Mouse (Mus musculus): ENCODE measurements around the gene Kcnh6.
A peak's percentile ranks its signal among the peaks of the same experiment; 100 is the strongest.

Gene Kcnh6

GRCm38 (mm10) chr11:106063756-106064155 is 55.8 kb downstream of the Kcnh6 start:
- DNase-seq (ENCODE audit: low spot score in 2 of 2) = no peak

- DNase-seq (ENCODE audit: low spot score in 2 of 2) = no peak
Observed at GRCm38 (mm10) chr11:106065073-106065922, 57.4 kb downstream of the Kcnh6 start.

DNA sequence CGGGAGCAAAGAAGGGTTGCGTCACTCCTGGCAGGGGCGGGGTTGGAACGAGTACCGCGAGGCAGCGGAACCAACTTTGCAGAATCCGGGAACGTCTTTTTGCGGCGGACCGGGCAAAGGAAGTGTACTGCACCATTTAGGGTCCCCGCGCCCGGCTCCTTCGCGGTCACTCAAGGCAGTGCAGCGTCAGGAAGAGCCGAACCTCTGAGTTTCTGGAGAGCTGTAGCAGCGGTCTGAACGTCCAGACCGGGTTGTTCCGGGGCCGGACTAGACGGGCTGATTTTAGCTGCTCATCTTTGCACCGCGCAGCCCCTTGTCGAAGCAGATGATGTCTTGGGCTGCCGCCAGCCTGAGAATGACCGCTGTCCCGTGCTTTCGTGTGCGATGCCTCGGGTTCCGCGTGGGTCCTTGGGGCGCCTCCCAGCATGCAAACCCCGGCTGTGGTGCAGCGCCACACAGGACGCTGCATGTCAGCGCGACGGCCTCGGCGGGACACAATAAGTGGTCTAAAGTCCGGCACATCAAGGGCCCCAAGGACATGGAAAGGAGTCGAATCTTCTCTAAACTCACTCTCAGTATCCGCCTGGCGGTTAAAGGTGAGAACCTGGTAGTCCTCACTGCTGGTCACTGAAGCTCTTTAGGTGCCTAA is 58.1 kb downstream of the Kcnh6 start, which contains the start of gene Taco1:
TSS of gene Taco1 (plus strand) at position 139 of the 649 bp plus-strand sequence.
- peak; percentile 83 to 90 for DNase-seq (ENCODE audit: low spot score in 2 of 2)

DNA sequence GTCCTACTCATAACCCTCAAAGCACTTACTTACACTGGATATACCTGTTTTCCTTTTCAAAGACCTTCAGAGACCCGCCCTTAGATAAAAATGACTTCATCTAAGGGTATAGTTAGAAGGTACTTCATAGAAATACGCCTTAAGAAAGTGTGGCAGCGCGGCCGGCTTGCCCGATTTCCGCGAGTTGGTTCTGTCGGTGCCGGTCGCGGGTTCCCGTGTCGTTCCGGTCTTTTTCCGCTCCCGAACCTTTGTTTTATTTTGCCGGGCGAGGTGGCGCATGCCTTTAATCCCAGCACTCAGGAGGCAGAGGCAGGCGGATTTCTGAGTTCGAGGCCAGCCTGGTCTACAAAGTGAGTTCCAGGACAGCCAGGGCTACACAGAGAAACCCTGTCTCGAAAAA is 58.7 kb downstream of the Kcnh6 start:
- DNase-seq (ENCODE audit: low spot score in 2 of 2) = peak in 1 of 2 experiments; percentile 29

DNA sequence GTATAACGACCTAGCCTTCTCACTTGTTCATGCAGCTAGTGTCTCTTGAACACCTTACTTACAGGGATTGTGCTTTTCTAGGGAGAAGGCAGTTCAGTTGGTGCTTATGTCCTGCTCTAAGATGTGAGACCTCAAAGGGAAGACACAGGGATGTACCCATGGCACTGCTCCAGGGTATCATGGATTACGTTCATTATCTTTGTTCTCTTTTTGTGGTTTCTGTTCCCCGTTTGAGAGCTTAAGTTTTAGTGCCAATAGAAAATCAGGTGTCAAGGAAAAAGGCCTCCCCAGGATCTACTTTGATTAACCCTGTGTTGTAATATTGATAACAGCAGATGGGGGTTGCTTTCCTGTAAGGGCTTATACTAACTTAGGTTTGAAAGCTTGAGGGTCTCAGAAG is 65.8 kb downstream of the Kcnh6 start:
- no peak for DNase-seq (ENCODE audit: low spot score in 2 of 2)

DNA sequence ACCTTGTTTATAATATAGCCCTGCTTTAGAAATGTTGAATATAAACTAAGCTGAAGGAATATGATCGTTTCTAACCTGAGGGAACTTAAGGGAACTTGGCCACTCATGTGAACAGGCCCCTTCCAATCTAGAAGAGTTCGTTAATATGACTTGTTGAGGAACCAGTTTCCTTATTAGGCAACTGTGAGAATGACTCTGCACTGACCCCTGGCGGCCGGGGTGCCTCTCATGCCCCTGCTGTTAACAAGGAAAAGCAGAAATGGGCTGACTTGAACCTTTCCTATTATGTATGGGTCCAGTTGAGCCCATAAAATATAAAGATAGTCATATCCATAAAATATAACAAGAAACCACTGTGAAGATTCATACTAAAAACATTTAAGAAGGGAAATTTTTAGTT is 68.4 kb downstream of the Kcnh6 start:
- peak; percentile 59 to 76 for DNase-seq (ENCODE audit: low spot score in 2 of 2)

Data from spleen, postnatal 14 days (tissue).